Comparison of ENCODE assay signal across 10 mouse cellular contexts in the genomic region with DNA sequence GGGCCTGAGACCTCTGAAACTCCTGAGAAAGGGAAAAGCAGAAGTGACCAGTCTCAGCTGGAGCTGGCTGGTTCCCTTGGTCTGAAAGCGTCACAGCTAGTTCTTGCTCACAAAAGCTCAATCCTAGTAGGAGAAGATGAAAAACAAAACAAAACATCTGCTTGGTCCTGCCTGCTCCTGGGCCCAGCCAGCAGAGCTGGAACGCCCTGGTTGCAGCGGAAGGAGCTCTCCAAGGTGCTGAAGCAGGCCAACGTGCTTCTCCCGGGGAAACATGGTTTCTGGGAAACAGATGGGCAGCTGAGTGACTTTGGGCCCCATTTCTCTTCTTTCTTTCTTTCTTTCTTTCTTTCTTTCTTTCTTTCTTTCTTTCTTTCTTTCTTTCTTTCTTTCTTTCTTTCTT. TPM values are rescaled to one million over a fixed set of nuclear protein-coding genes. Genes with fewer than 3 reads are reported as not detected.
DNase-seq lines count a peak whose midpoint lies in the region; ATAC-seq and TF ChIP-seq lines count a peak whose summit lies in the region.
"Had no signal": no experiment of that assay in that cellular context is flagged by ENCODE, and none has a peak within 500 bp of the region (broad histone marks: within the 10 kb centered on the region; RNA-seq: fewer than 3 reads in every experiment).

No protein-coding gene starts in this region.

- peaks cover 4% of the 10 kb centered on the region for H3K4me1 ChIP-seq in hindbrain, postnatal 0 days (ENCODE audit: insufficient read depth, low read length)
- H3K4me1 ChIP-seq: heart, embryonic 13.5 days had no signal

- no peaks in the 10 kb centered on the region for H3K36me3 ChIP-seq in hindbrain, postnatal 0 days (ENCODE audit: insufficient read depth, low read length)
- H3K36me3 ChIP-seq: heart, embryonic 13.5 days had no signal

- 8% methylated on average over 5 of the region's 5 CpGs for WGBS in hindbrain, postnatal 0 days

- H3K4me2 ChIP-seq in hindbrain, postnatal 0 days (ENCODE audit: low read depth, low read length): no peak overlapping the region
- H3K4me2 ChIP-seq: heart, embryonic 13.5 days had no signal

- no peaks in the 10 kb centered on the region for H3K27me3 ChIP-seq in hindbrain, postnatal 0 days (ENCODE audit: insufficient read depth, low read length)
- H3K27me3 ChIP-seq: heart, embryonic 13.5 days had no signal

- intact Hi-C loops in left cerebral cortex, adult 2 months (cut with DNase I): no loop called here

- peak; percentile 42 for DNase-seq in right cerebral cortex, postnatal 4 days
- DNase-seq in right cerebral cortex, postnatal 14 days: no peak
- peak; percentile 81 for DNase-seq in adrenal gland, postnatal 25 days
- peak; percentile 66 for DNase-seq in hindbrain, postnatal 0 days (ENCODE audit: low spot score)
- peak; percentile 41 to 48 for DNase-seq in urinary bladder, postnatal 36 days (ENCODE audit: low spot score in 2 of 2)
- DNase-seq in left cerebral cortex, adult 2 months (ENCODE audit: extremely low spot score in 1 of 2, low spot score in 2 of 2): no peak
- DNase-seq in cerebellum, adult 11 months: no peak

- no peaks in the 10 kb centered on the region for H3K9me3 ChIP-seq in hindbrain, postnatal 0 days (ENCODE audit: low read length)
- H3K9me3 ChIP-seq: heart, embryonic 13.5 days had no signal

- no peak overlapping the region for H3K27ac ChIP-seq in hindbrain, postnatal 0 days
- H3K27ac ChIP-seq in left cerebral cortex, adult 2 months: no peak overlapping the region
- H3K27ac ChIP-seq: heart, embryonic 13.5 days had no signal

- no peak overlapping the region for H3K4me3 ChIP-seq in hindbrain, postnatal 0 days (ENCODE audit: low read length)
- H3K4me3 ChIP-seq in left cerebral cortex, adult 2 months: no peak overlapping the region
- H3K4me3 ChIP-seq: heart, embryonic 13.5 days had no signal

- TF ChIP-seq CTCF in hindbrain, postnatal 0 days (IDR thresholded peaks at IDR 0.05; ENCODE audit: low read depth): no peak
- no peak for TF ChIP-seq CTCF in left cerebral cortex, adult 2 months (IDR thresholded peaks at IDR 0.05)

- ATAC-seq in hindbrain, postnatal 0 days: no peak
- peak; percentile 65; the same call in 1 of the 2 replicates for ATAC-seq in megakaryocyte-erythroid progenitor cell, adult 5-6 weeks (replicated peaks; ENCODE audit: low FRiP score, low TSS enrichment, poor library complexity, severe bottlenecking)

- H3K9ac ChIP-seq in hindbrain, postnatal 0 days (replicated peaks; ENCODE audit: low read length): no peak overlapping the region
- H3K9ac ChIP-seq: heart, embryonic 13.5 days had no signal

RNA-seq across cellular contexts. Expression of a gene that starts 53.4 kb away (rescaled TPM):
- 0.36 and 0.43 TPM in 2 replicates for total RNA-seq in adrenal gland, postnatal 25 days (2021)
- total RNA-seq in hindbrain, postnatal 0 days (2014; rRNA removed): 22.5 and 24.4 TPM in 2 replicates
- polyA plus RNA-seq in hindbrain, postnatal 0 days (2015; fragmentation: Nextera tagmentation; extraction: Ambion mirVana): 19.8 and 21.6 TPM in 2 replicates
- total RNA-seq in megakaryocyte-erythroid progenitor cell, adult 5-6 weeks (2014; fragmentation: Nextera tagmentation): not detected in 2 replicates
- not detected in 2 replicates for total RNA-seq in megakaryocyte-erythroid progenitor cell, adult 5-6 weeks (2017)
- 10 to 100 TPM; 57.5 to 60.8 TPM for total RNA-seq in left cerebral cortex, adult 2 months (2021)
- total RNA-seq: neutrophil, adult 5-6 weeks had no signal
- polyA plus RNA-seq: heart, embryonic 13.5 days had no signal

Comparison
In these comparisons a context has a peak if more than half of its experiments do, and no peak if none do; other contexts are left out.
1. DNase-seq: peak in right cerebral cortex, postnatal 4 days (single experiment), adrenal gland, postnatal 25 days (single experiment), hindbrain, postnatal 0 days (single experiment) and urinary bladder, postnatal 36 days (2 of 2); none in right cerebral cortex, postnatal 14 days (single experiment), left cerebral cortex, adult 2 months (0 of 2) and cerebellum, adult 11 months (single experiment).
2. RNA of a gene that starts 53.4 kb away (total RNA-seq): 57.5 to 60.8 TPM in left cerebral cortex, adult 2 months and 22.5 to 24.4 TPM in hindbrain, postnatal 0 days; 0.36 to 0.43 TPM in adrenal gland, postnatal 25 days and not detected in megakaryocyte-erythroid progenitor cell, adult 5-6 weeks; every median in the first group is over 10 times any median in the second.